In the genomic region with DNA sequence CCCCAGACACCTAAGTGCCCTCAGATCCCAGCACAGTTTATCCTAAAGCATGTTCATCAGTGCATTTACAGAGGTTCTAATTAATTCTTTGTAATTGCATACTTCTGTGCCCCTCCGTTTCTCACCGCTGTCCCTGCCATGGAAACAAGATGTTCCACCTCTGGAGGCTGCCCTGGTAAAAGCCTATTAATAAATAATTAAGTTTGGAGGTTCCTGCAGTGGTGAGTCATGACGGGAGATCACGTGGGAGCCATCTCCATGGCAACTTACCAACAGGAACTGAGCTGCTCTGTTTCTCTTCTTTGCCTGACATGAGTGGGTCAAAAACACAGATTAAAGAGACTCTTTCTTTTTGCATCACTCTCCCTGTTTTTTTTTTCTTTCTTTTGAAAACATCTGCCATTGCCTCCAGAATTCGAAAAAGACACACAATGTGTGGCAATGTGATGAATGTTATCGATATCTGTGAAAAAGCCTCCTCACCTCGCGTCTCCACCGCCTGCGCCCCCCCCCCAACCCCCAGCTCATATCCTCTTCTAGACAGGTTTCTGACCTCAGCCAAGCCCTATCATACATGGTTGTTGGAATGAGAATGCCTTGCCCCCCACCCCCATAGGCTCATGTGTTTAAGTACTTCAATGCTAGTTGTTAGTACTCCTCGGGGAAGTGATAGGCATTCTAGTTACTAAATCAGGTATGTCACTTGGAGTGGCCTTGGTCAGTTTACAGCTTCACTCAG, we compare ENCODE assay signal across 8 mouse cellular contexts.
DNase-seq lines count a peak whose midpoint lies in the region; ATAC-seq and TF ChIP-seq lines count a peak whose summit lies in the region.

No protein-coding gene starts in this region.

- peak overlapping the region; percentile 3; the same call in 1 of the 2 replicates for H3K4me3 ChIP-seq in forebrain, postnatal 0 days (ENCODE audit: low read depth, low read length)
- no peak overlapping the region for H3K4me3 ChIP-seq in kidney, embryonic 16.5 days (ENCODE audit: low read length)
- no peak overlapping the region for H3K4me3 ChIP-seq in limb, embryonic 11.5 days (ENCODE audit: low read depth, low read length)
- no peak overlapping the region for H3K4me3 ChIP-seq in stomach, embryonic 14.5 days (ENCODE audit: low read depth, low read length)

- peak overlapping the region; percentile 30 for H3K4me2 ChIP-seq in forebrain, postnatal 0 days (ENCODE audit: low read depth)
- H3K4me2 ChIP-seq in kidney, embryonic 16.5 days (replicated peaks; ENCODE audit: low read depth, low read length) = no peak overlapping the region
- no peak overlapping the region for H3K4me2 ChIP-seq in limb, embryonic 11.5 days (ENCODE audit: low read depth, severe bottlenecking)
- no peak overlapping the region for H3K4me2 ChIP-seq in stomach, embryonic 14.5 days (replicated peaks; ENCODE audit: low read depth, low read length)

- ATAC-seq in forebrain, postnatal 0 days = peak; percentile 89
- peak; percentile 82; the same call in 1 of the 2 replicates for ATAC-seq in kidney, embryonic 16.5 days (ENCODE audit: low FRiP score, low TSS enrichment)
- ATAC-seq in limb, embryonic 11.5 days (ENCODE audit: insufficient number of reproducible peaks, low FRiP score, low TSS enrichment, low read depth) = no peak
- peak; percentile 71; the same call in 1 of the 2 replicates for ATAC-seq in stomach, embryonic 14.5 days (ENCODE audit: insufficient number of reproducible peaks, insufficient read depth, low FRiP score, low read depth)

- H3K4me1 ChIP-seq in forebrain, postnatal 0 days (ENCODE audit: insufficient read depth) = no peaks in the 10 kb centered on the region
- H3K4me1 ChIP-seq in kidney, embryonic 16.5 days (ENCODE audit: insufficient read depth, low read length) = no peaks in the 10 kb centered on the region
- H3K4me1 ChIP-seq in limb, embryonic 11.5 days (ENCODE audit: control insufficient read depth, insufficient read depth, low read length) = no peaks in the 10 kb centered on the region
- H3K4me1 ChIP-seq in stomach, embryonic 14.5 days (ENCODE audit: control insufficient read depth, insufficient read depth, low read length) = no peaks in the 10 kb centered on the region

- H3K27me3 ChIP-seq in forebrain, postnatal 0 days (ENCODE audit: insufficient read depth, low read length) = no peaks in the 10 kb centered on the region
- no peaks in the 10 kb centered on the region for H3K27me3 ChIP-seq in kidney, embryonic 16.5 days (ENCODE audit: insufficient read depth, low read length)
- no peaks in the 10 kb centered on the region for H3K27me3 ChIP-seq in limb, embryonic 11.5 days (ENCODE audit: control insufficient read depth, insufficient read depth, low read length)
- no peaks in the 10 kb centered on the region for H3K27me3 ChIP-seq in stomach, embryonic 14.5 days (ENCODE audit: control insufficient read depth, insufficient read depth, low read length)

- peak; percentile 3 for DNase-seq in ovary, postnatal 36 days (ENCODE audit: low spot score)
- no peak for DNase-seq in ovary, postnatal 14 days (ENCODE audit: low spot score)
- DNase-seq in forebrain, postnatal 0 days = peak; percentile 69
- peak; percentile 26 for DNase-seq in limb, embryonic 11.5 days (ENCODE audit: low spot score)
- no peak for DNase-seq in thymus, postnatal 0 days (ENCODE audit: low spot score)
- DNase-seq in lung, postnatal 14 days = no peak

- no peaks in the 10 kb centered on the region for H3K9me3 ChIP-seq in forebrain, postnatal 0 days (ENCODE audit: low read length)
- no peaks in the 10 kb centered on the region for H3K9me3 ChIP-seq in kidney, embryonic 16.5 days (ENCODE audit: low read length)
- no peaks in the 10 kb centered on the region for H3K9me3 ChIP-seq in limb, embryonic 11.5 days (ENCODE audit: control insufficient read depth, low read length)
- no peaks in the 10 kb centered on the region for H3K9me3 ChIP-seq in stomach, embryonic 14.5 days (ENCODE audit: control insufficient read depth, low read depth, low read length)

- no peaks in the 10 kb centered on the region for H3K36me3 ChIP-seq in forebrain, postnatal 0 days (ENCODE audit: insufficient read depth)
- no peaks in the 10 kb centered on the region for H3K36me3 ChIP-seq in kidney, embryonic 16.5 days (ENCODE audit: insufficient read depth, low read length)
- no peaks in the 10 kb centered on the region for H3K36me3 ChIP-seq in limb, embryonic 11.5 days (ENCODE audit: control insufficient read depth, insufficient read depth, low read length)
- no peaks in the 10 kb centered on the region for H3K36me3 ChIP-seq in stomach, embryonic 14.5 days (ENCODE audit: control insufficient read depth, insufficient read depth, low read length)

- TF ChIP-seq CTCF in forebrain, postnatal 0 days (IDR thresholded peaks at IDR 0.05; ENCODE audit: low read depth) = no peak

- H3K9ac ChIP-seq in forebrain, postnatal 0 days = no peak overlapping the region
- H3K9ac ChIP-seq in kidney, embryonic 16.5 days (replicated peaks; ENCODE audit: low read length) = no peak overlapping the region
- no peak overlapping the region for H3K9ac ChIP-seq in limb, embryonic 11.5 days (ENCODE audit: low read length)
- no peak overlapping the region for H3K9ac ChIP-seq in stomach, embryonic 14.5 days (replicated peaks; ENCODE audit: low read depth, low read length)

- 35% methylated on average over 11 of the region's 11 CpGs for WGBS in forebrain, postnatal 0 days
- 60% methylated on average over 11 of the region's 11 CpGs for WGBS in kidney, embryonic 16.5 days
- WGBS in limb, embryonic 11.5 days = 69% methylated on average over 11 of the region's 11 CpGs
- 60% methylated on average over 11 of the region's 11 CpGs for WGBS in stomach, embryonic 14.5 days

- H3K27ac ChIP-seq in forebrain, postnatal 0 days (ENCODE audit: low read depth, low read length) = 0 out of 2 replicates have a peak overlapping the region, but pooled peaks have one; percentile 21
- no peak overlapping the region for H3K27ac ChIP-seq in kidney, embryonic 16.5 days (ENCODE audit: low read length)
- no peak overlapping the region for H3K27ac ChIP-seq in limb, embryonic 11.5 days (replicated peaks; ENCODE audit: low read depth, low read length)
- H3K27ac ChIP-seq in stomach, embryonic 14.5 days (ENCODE audit: low read length) = no peak overlapping the region

Comparison
In these comparisons a context has a peak if more than half of its experiments do, and no peak if none do; other contexts are left out.
1. DNase-seq: peak in ovary, postnatal 36 days (single experiment), forebrain, postnatal 0 days (single experiment) and limb, embryonic 11.5 days (single experiment); none in ovary, postnatal 14 days (single experiment), thymus, postnatal 0 days (single experiment) and lung, postnatal 14 days (single experiment).